Mouse (Mus musculus) cortical plate, adult 2 months (tissue): ENCODE measurements at regions not wholly inside any gene's neighbourhood (a gene's known extent, or its start where the extent isn't known, plus 50 kb on each side); places are given as distances from the start of the nearest gene placed in this dataset.

Experiments
- CTCF ChIP-seq: fragments of 200-500 bp; IDR thresholded peaks from 2 replicates; pipeline ENCODE4 v1.5.1; 2011; ENCODE audit warnings: mild to moderate bottlenecking, control low read depth, low read length; ENCODE audit not compliant: insufficient read depth; ENCODE audit errors: extremely low read depth
- POLR2A ChIP-seq: fragments of 200-500 bp; IDR thresholded peaks from 2 replicates; pipeline ENCODE4 v1.6.1; 2011; ENCODE audit warnings: mild to moderate bottlenecking, low read length, control low read depth; ENCODE audit not compliant: insufficient read depth; ENCODE audit errors: extremely low read depth

DNA sequence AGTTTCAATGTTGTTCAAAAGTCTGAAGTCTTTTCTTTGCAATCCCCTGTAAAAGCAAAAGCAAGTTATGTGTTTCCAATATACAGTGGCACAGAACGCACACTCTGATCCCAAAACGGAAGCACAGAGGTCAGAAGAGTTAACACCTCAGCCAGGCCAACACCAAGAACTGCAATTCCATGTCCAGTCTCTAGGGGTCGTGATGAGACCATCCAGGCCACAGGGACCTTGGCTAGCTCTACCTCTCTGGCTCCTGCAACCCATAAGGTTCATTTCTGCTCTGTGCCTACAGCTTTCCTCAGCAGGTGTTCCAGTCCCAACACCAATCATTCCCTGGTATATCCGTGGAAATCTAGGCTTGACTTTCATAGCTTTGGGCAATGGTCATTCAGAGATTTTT is 243.6 kb downstream of the Drd1 start:
- TF ChIP-seq CTCF: peak; percentile 88
- no peak for TF ChIP-seq POLR2A
